ENCODE assay signal across 9 mouse cellular contexts in genomic region chr3:84906528-84906927, GRCm38 (mm10).
A peak's percentile ranks its signal among the peaks of the same experiment; 100 is the strongest.
DNase-seq lines count a peak whose midpoint lies in the region; ATAC-seq and TF ChIP-seq lines count a peak whose summit lies in the region.
"Had no signal": no experiment of that assay in that cellular context is flagged by ENCODE, and none has a peak within 500 bp of the region (broad histone marks: within the 10 kb centered on the region; RNA-seq: fewer than 3 reads in every experiment).

No protein-coding gene starts in this region.

- no peak for ATAC-seq in forebrain, postnatal 0 days
- no peak for ATAC-seq in forebrain, embryonic 12.5 days (ENCODE audit: low FRiP score)
- ATAC-seq in lung, postnatal 0 days: no peak
- ATAC-seq in megakaryocyte progenitor cell, adult 5-6 weeks (replicated peaks; ENCODE audit: poor library complexity): peak; percentile 92

- TF ChIP-seq CTCF in forebrain, postnatal 0 days (IDR thresholded peaks at IDR 0.05; ENCODE audit: low read depth): peak; percentile 68
- peak; percentile 76 for TF ChIP-seq CTCF in lung, postnatal 0 days (IDR thresholded peaks at IDR 0.05)
- TF ChIP-seq CTCF in lung, adult 2 months (IDR thresholded peaks at IDR 0.05; ENCODE audit: insufficient read depth, low read length): no peak
- TF ChIP-seq CTCF in cortical plate, adult 2 months (IDR thresholded peaks at IDR 0.05; ENCODE audit: extremely low read depth, insufficient read depth, low read length): peak; percentile 45; the same call in 1 of the 2 replicates

- H3K4me2 ChIP-seq in forebrain, postnatal 0 days (ENCODE audit: low read depth): no peak overlapping the region
- no peak overlapping the region for H3K4me2 ChIP-seq in forebrain, embryonic 12.5 days
- H3K4me2 ChIP-seq in lung, postnatal 0 days (replicated peaks; ENCODE audit: low read depth, low read length): no peak overlapping the region
- H3K4me2 ChIP-seq: midbrain, embryonic 12.5 days had no signal

- no peaks in the 10 kb centered on the region for H3K27me3 ChIP-seq in forebrain, postnatal 0 days (ENCODE audit: insufficient read depth, low read length)
- H3K27me3 ChIP-seq in forebrain, embryonic 12.5 days: no peaks in the 10 kb centered on the region
- H3K27me3 ChIP-seq in lung, postnatal 0 days (replicated peaks; ENCODE audit: insufficient read depth, low read length): no peaks in the 10 kb centered on the region
- no peaks in the 10 kb centered on the region for H3K27me3 ChIP-seq in midbrain, embryonic 10.5 days (ENCODE audit: low read depth, poor library complexity, severe bottlenecking)
- H3K27me3 ChIP-seq: midbrain, embryonic 12.5 days had no signal

- TF ChIP-seq POLR2A in lung, adult 2 months (IDR thresholded peaks at IDR 0.05; ENCODE audit: borderline replicate concordance, extremely low read depth, low read depth, low read length): no peak
- TF ChIP-seq POLR2A in cortical plate, adult 2 months (IDR thresholded peaks at IDR 0.05; ENCODE audit: extremely low read depth, insufficient read depth, low read length): no peak

- H3K9ac ChIP-seq in forebrain, postnatal 0 days: no peak overlapping the region
- no peak overlapping the region for H3K9ac ChIP-seq in forebrain, embryonic 12.5 days
- no peak overlapping the region for H3K9ac ChIP-seq in lung, postnatal 0 days (replicated peaks; ENCODE audit: low read depth)
- H3K9ac ChIP-seq: midbrain, embryonic 12.5 days had no signal

- peak; percentile 45 for DNase-seq in forebrain, postnatal 0 days
- DNase-seq in lung, postnatal 0 days (ENCODE audit: low spot score): peak; percentile 65
- DNase-seq in lung, adult 2 months: no peak
- no peak for DNase-seq in right cerebral cortex, adult 2 months (ENCODE audit: low spot score in 2 of 2)
- no peak for DNase-seq in midbrain, embryonic 10.5 days (ENCODE audit: low spot score)

- H3K36me3 ChIP-seq in forebrain, postnatal 0 days (ENCODE audit: insufficient read depth): no peaks in the 10 kb centered on the region
- H3K36me3 ChIP-seq in forebrain, embryonic 12.5 days (replicated peaks): 0 out of 2 replicates have a peak, but pooled peaks cover 3% of the 10 kb centered on the region
- H3K36me3 ChIP-seq in lung, postnatal 0 days (ENCODE audit: insufficient read depth, low read length): no peaks in the 10 kb centered on the region
- peaks cover 8% of the 10 kb centered on the region for H3K36me3 ChIP-seq in midbrain, embryonic 10.5 days

- TF ChIP-seq EP300 in lung, postnatal 0 days (IDR thresholded peaks at IDR 0.05): no peak

- no peak overlapping the region for H3K27ac ChIP-seq in forebrain, postnatal 0 days (ENCODE audit: low read depth, low read length)
- H3K27ac ChIP-seq in forebrain, embryonic 12.5 days: no peak overlapping the region
- no peak overlapping the region for H3K27ac ChIP-seq in lung, postnatal 0 days (ENCODE audit: low read length)
- H3K27ac ChIP-seq in cortical plate, adult 2 months (ENCODE audit: insufficient read depth, low read length): no peak overlapping the region
- no peak overlapping the region for H3K27ac ChIP-seq in midbrain, embryonic 10.5 days (replicated peaks)
- H3K27ac ChIP-seq: midbrain, embryonic 12.5 days had no signal

- H3K4me1 ChIP-seq in forebrain, postnatal 0 days (ENCODE audit: insufficient read depth): no peaks in the 10 kb centered on the region
- H3K4me1 ChIP-seq in forebrain, embryonic 12.5 days: peaks cover 7% of the 10 kb centered on the region; the same call in 1 of the 2 replicates
- H3K4me1 ChIP-seq in lung, postnatal 0 days (ENCODE audit: insufficient read depth, low read depth, low read length): no peaks in the 10 kb centered on the region
- no peaks in the 10 kb centered on the region; the same call in 1 of the 2 replicates for H3K4me1 ChIP-seq in lung, adult 2 months (ENCODE audit: control insufficient read depth, insufficient read depth, low read length)
- H3K4me1 ChIP-seq in cortical plate, adult 2 months (ENCODE audit: control insufficient read depth, insufficient read depth, low read length): no peaks in the 10 kb centered on the region
- peaks cover 6% of the 10 kb centered on the region; the same call in 1 of the 2 replicates for H3K4me1 ChIP-seq in midbrain, embryonic 10.5 days

- H3K9me3 ChIP-seq in forebrain, postnatal 0 days (ENCODE audit: low read length): no peaks in the 10 kb centered on the region
- no peaks in the 10 kb centered on the region for H3K9me3 ChIP-seq in forebrain, embryonic 12.5 days
- H3K9me3 ChIP-seq in lung, postnatal 0 days (ENCODE audit: low read length): no peaks in the 10 kb centered on the region
- H3K9me3 ChIP-seq in midbrain, embryonic 10.5 days (replicated peaks): no peaks in the 10 kb centered on the region
- H3K9me3 ChIP-seq: midbrain, embryonic 12.5 days had no signal

- WGBS in forebrain, postnatal 0 days: 29% methylated on average over 1 of the region's 1 CpGs
- WGBS in forebrain, embryonic 12.5 days: 17% methylated on average over 1 of the region's 1 CpGs
- WGBS in lung, postnatal 0 days: 29% methylated on average over 1 of the region's 1 CpGs
- WGBS in lung, adult 2 months: 5% methylated on average over 1 of the region's 1 CpGs
- 31% methylated on average over 1 of the region's 1 CpGs for WGBS in midbrain, embryonic 10.5 days

- H3K4me3 ChIP-seq in forebrain, postnatal 0 days (ENCODE audit: low read depth, low read length): no peak overlapping the region
- H3K4me3 ChIP-seq in forebrain, embryonic 12.5 days (replicated peaks): no peak overlapping the region
- no peak overlapping the region for H3K4me3 ChIP-seq in lung, postnatal 0 days (ENCODE audit: low read depth, low read length)
- no peak overlapping the region for H3K4me3 ChIP-seq in lung, adult 2 months (replicated peaks; ENCODE audit: extremely low read depth, low read depth, low read length)
- H3K4me3 ChIP-seq in cortical plate, adult 2 months (ENCODE audit: insufficient read depth, low read length): no peak overlapping the region
- no peak overlapping the region for H3K4me3 ChIP-seq in midbrain, embryonic 10.5 days
- H3K4me3 ChIP-seq: midbrain, embryonic 12.5 days had no signal

Comparison
In these comparisons a context has a peak if more than half of its experiments do, and no peak if none do; other contexts are left out.
1. DNase-seq: peak in forebrain, postnatal 0 days (single experiment) and lung, postnatal 0 days (single experiment); none in lung, adult 2 months (single experiment), right cerebral cortex, adult 2 months (0 of 2) and midbrain, embryonic 10.5 days (single experiment).